Comparison of ENCODE assay signal across 19 mouse cellular contexts in genomic region chr7:72159513-72160063, GRCm38 (mm10).
DNase-seq lines count a peak whose midpoint lies in the region; ATAC-seq and TF ChIP-seq lines count a peak whose summit lies in the region.
"Had no signal": no experiment of that assay in that cellular context is flagged by ENCODE, and none has a peak within 500 bp of the region (broad histone marks: within the 10 kb centered on the region; RNA-seq: fewer than 3 reads in every experiment).

No protein-coding gene starts in this region.

- no peak overlapping the region for H3K4me2 ChIP-seq in heart, embryonic 11.5 days
- no peak overlapping the region for H3K4me2 ChIP-seq in kidney, embryonic 16.5 days (replicated peaks; ENCODE audit: low read depth, low read length)
- no peak overlapping the region for H3K4me2 ChIP-seq in liver, postnatal 0 days (ENCODE audit: low read depth, low read length)
- H3K4me2 ChIP-seq: heart, embryonic 13.5 days; hindbrain, embryonic 15.5 days; liver, embryonic 12.5 days; lung, embryonic 14.5 days had no signal

- TF ChIP-seq EP300 in liver, postnatal 0 days (IDR thresholded peaks at IDR 0.05; ENCODE audit: low read depth): no peak

- H3K9ac ChIP-seq in heart, embryonic 11.5 days (ENCODE audit: low read depth, low read length): no peak overlapping the region
- H3K9ac ChIP-seq in kidney, embryonic 16.5 days (replicated peaks; ENCODE audit: low read length): no peak overlapping the region
- H3K9ac ChIP-seq in liver, postnatal 0 days (replicated peaks): no peak overlapping the region
- H3K9ac ChIP-seq: heart, embryonic 13.5 days; hindbrain, embryonic 15.5 days; liver, embryonic 12.5 days; lung, embryonic 14.5 days had no signal

- no peaks in the 10 kb centered on the region for H3K4me1 ChIP-seq in heart, embryonic 11.5 days (ENCODE audit: control insufficient read depth, insufficient read depth, low read length)
- H3K4me1 ChIP-seq in kidney, embryonic 16.5 days (ENCODE audit: insufficient read depth, low read length): peaks cover 6% of the 10 kb centered on the region; the same call in 1 of the 2 replicates
- no peaks in the 10 kb centered on the region for H3K4me1 ChIP-seq in liver, postnatal 0 days (ENCODE audit: insufficient read depth)
- H3K4me1 ChIP-seq: heart, embryonic 13.5 days; hindbrain, embryonic 15.5 days; liver, embryonic 12.5 days had no signal

- H3K27ac ChIP-seq in heart, embryonic 11.5 days (ENCODE audit: low read depth, low read length): no peak overlapping the region
- H3K27ac ChIP-seq in kidney, embryonic 16.5 days (ENCODE audit: low read length): peak overlapping the region; percentile 20; the same call in 1 of the 2 replicates
- no peak overlapping the region for H3K27ac ChIP-seq in liver, postnatal 0 days (ENCODE audit: low read depth)
- H3K27ac ChIP-seq: forebrain, embryonic 10.5 days; heart, embryonic 13.5 days; hindbrain, embryonic 15.5 days; liver, embryonic 12.5 days; midbrain, embryonic 10.5 days had no signal

- 64% methylated on average over 4 of the region's 4 CpGs for WGBS in heart, embryonic 11.5 days (ENCODE audit: insufficient replicate concordance)
- WGBS in kidney, embryonic 16.5 days: 25% methylated on average over 4 of the region's 4 CpGs
- WGBS in liver, postnatal 0 days (ENCODE audit: insufficient replicate concordance): 44% methylated on average over 4 of the region's 4 CpGs

- peak; percentile 82 for DNase-seq in heart, adult 11 months
- peak; percentile 24 for DNase-seq in kidney, adult 18-20 months
- peak; percentile 52 for DNase-seq in mesoderm, embryonic 11.5 days (ENCODE audit: low read depth, low spot score)
- DNase-seq in liver, postnatal 0 days: no peak
- DNase-seq in gastrocnemius, postnatal 25 days: no peak
- DNase-seq: B cell, adult 2 months; cerebellum, adult 9-11 months; layer of hippocampus, adult 9-11 months; lung, embryonic 14.5 days; lung, postnatal 4 days; thymus, postnatal 25 days had no signal

- ATAC-seq in heart, embryonic 11.5 days (replicated peaks; ENCODE audit: insufficient number of reproducible peaks, low FRiP score, low TSS enrichment): no peak
- ATAC-seq in kidney, embryonic 16.5 days (ENCODE audit: low FRiP score, low TSS enrichment): peak; percentile 54; the same call in 1 of the 2 replicates
- no peak for ATAC-seq in liver, postnatal 0 days
- ATAC-seq: intestine, embryonic 16.5 days; liver, embryonic 12.5 days had no signal

- H3K9me3 ChIP-seq in heart, embryonic 11.5 days (replicated peaks; ENCODE audit: control insufficient read depth, low read length): no peaks in the 10 kb centered on the region
- no peaks in the 10 kb centered on the region for H3K9me3 ChIP-seq in kidney, embryonic 16.5 days (ENCODE audit: low read length)
- H3K9me3 ChIP-seq in liver, postnatal 0 days (ENCODE audit: low read length): no peaks in the 10 kb centered on the region
- H3K9me3 ChIP-seq: forebrain, embryonic 10.5 days; heart, embryonic 13.5 days; hindbrain, embryonic 15.5 days; liver, embryonic 12.5 days; midbrain, embryonic 10.5 days had no signal

- TF ChIP-seq CTCF in liver, postnatal 0 days (IDR thresholded peaks at IDR 0.05; ENCODE audit: low read depth): no peak

- no peak overlapping the region for H3K4me3 ChIP-seq in heart, embryonic 11.5 days (ENCODE audit: low read depth, low read length)
- H3K4me3 ChIP-seq in kidney, embryonic 16.5 days (ENCODE audit: low read length): no peak overlapping the region
- no peak overlapping the region for H3K4me3 ChIP-seq in liver, postnatal 0 days (ENCODE audit: low read depth, low read length)
- H3K4me3 ChIP-seq: forebrain, embryonic 10.5 days; heart, embryonic 13.5 days; hindbrain, embryonic 15.5 days; liver, embryonic 12.5 days; midbrain, embryonic 10.5 days had no signal

- no peaks in the 10 kb centered on the region for H3K36me3 ChIP-seq in heart, embryonic 11.5 days (ENCODE audit: control insufficient read depth, insufficient read depth, low read length)
- H3K36me3 ChIP-seq in kidney, embryonic 16.5 days (ENCODE audit: insufficient read depth, low read length): no peaks in the 10 kb centered on the region
- H3K36me3 ChIP-seq in liver, postnatal 0 days (replicated peaks; ENCODE audit: insufficient read depth, low read length): peaks cover 12% of the 10 kb centered on the region; the same call in 1 of the 2 replicates
- H3K36me3 ChIP-seq: forebrain, embryonic 10.5 days; heart, embryonic 13.5 days; hindbrain, embryonic 15.5 days; liver, embryonic 12.5 days; midbrain, embryonic 10.5 days had no signal

- no peaks in the 10 kb centered on the region for H3K27me3 ChIP-seq in heart, embryonic 11.5 days (ENCODE audit: control insufficient read depth, insufficient read depth, low read length)
- no peaks in the 10 kb centered on the region for H3K27me3 ChIP-seq in kidney, embryonic 16.5 days (ENCODE audit: insufficient read depth, low read length)
- H3K27me3 ChIP-seq in liver, postnatal 0 days (ENCODE audit: insufficient read depth, low read length): no peaks in the 10 kb centered on the region
- H3K27me3 ChIP-seq: heart, embryonic 13.5 days; hindbrain, embryonic 15.5 days; liver, embryonic 12.5 days had no signal

Comparison
In these comparisons a context has a peak if more than half of its experiments do, and no peak if none do; other contexts are left out.
1. DNase-seq: peak in heart, adult 11 months (single experiment), kidney, adult 18-20 months (single experiment) and mesoderm, embryonic 11.5 days (single experiment); none in liver, postnatal 0 days (single experiment) and gastrocnemius, postnatal 25 days (single experiment).